In genomic region chr3:79425441-79425840, GRCm38 (mm10) we compare ENCODE assay signal across 20 mouse cellular contexts.
DNase-seq lines count a peak whose midpoint lies in the region; ATAC-seq and TF ChIP-seq lines count a peak whose summit lies in the region.
"Had no signal": no experiment of that assay in that cellular context is flagged by ENCODE, and none has a peak within 500 bp of the region (broad histone marks: within the 10 kb centered on the region; RNA-seq: fewer than 3 reads in every experiment).

No protein-coding gene starts in this region.

- no peak overlapping the region for H3K4me2 ChIP-seq in kidney, embryonic 15.5 days
- H3K4me2 ChIP-seq: forebrain, embryonic 12.5 days; heart, embryonic 12.5 days; hindbrain, embryonic 15.5 days had no signal

- H3K9ac ChIP-seq in kidney, embryonic 15.5 days: no peak overlapping the region
- H3K9ac ChIP-seq: forebrain, embryonic 12.5 days; heart, embryonic 12.5 days; hindbrain, embryonic 15.5 days had no signal

- H3K4me1 ChIP-seq in cortical plate, adult 2 months (ENCODE audit: control insufficient read depth, insufficient read depth, low read length): peaks cover 1% of the 10 kb centered on the region; the same call in 1 of the 2 replicates
- no peaks in the 10 kb centered on the region for H3K4me1 ChIP-seq in kidney, embryonic 15.5 days
- H3K4me1 ChIP-seq: embryonic facial prominence, embryonic 10.5 days; forebrain, embryonic 12.5 days; heart, embryonic 12.5 days; hindbrain, embryonic 15.5 days had no signal

- TF ChIP-seq POLR2A in cortical plate, adult 2 months (IDR thresholded peaks at IDR 0.05; ENCODE audit: extremely low read depth, insufficient read depth, low read length): no peak

- no peaks in the 10 kb centered on the region for H3K27me3 ChIP-seq in kidney, embryonic 15.5 days
- H3K27me3 ChIP-seq: CH12.LX; forebrain, embryonic 12.5 days; heart, embryonic 12.5 days; hindbrain, embryonic 15.5 days had no signal

- no peak for TF ChIP-seq CTCF in cortical plate, adult 2 months (IDR thresholded peaks at IDR 0.05; ENCODE audit: extremely low read depth, insufficient read depth, low read length)

- H3K9me3 ChIP-seq in kidney, embryonic 15.5 days (replicated peaks): no peaks in the 10 kb centered on the region
- H3K9me3 ChIP-seq: embryonic facial prominence, embryonic 10.5 days; forebrain, embryonic 12.5 days; heart, embryonic 12.5 days; hindbrain, embryonic 15.5 days had no signal

- no peaks in the 10 kb centered on the region for H3K36me3 ChIP-seq in kidney, embryonic 15.5 days
- H3K36me3 ChIP-seq: embryonic facial prominence, embryonic 10.5 days; forebrain, embryonic 12.5 days; heart, embryonic 12.5 days; hindbrain, embryonic 15.5 days had no signal

- WGBS in kidney, embryonic 15.5 days: 79% methylated on average over 1 of the region's 1 CpGs

- H3K27ac ChIP-seq in cortical plate, adult 2 months (ENCODE audit: insufficient read depth, low read length): peak overlapping the region; percentile 35; the same call in 1 of the 2 replicates
- no peak overlapping the region for H3K27ac ChIP-seq in kidney, embryonic 15.5 days
- H3K27ac ChIP-seq: embryonic facial prominence, embryonic 10.5 days; forebrain, embryonic 12.5 days; gastrocnemius, adult 2 months; hindbrain, embryonic 15.5 days had no signal

- DNase-seq in frontal cortex, postnatal 25 days (ENCODE audit: low spot score in 2 of 2): no peak
- DNase-seq in Muller cell, postnatal 12 days (ENCODE audit: inconsistent ontology term): peak; percentile 56
- no peak for DNase-seq in ovary, postnatal 10 days (ENCODE audit: low spot score)
- DNase-seq: adrenal gland, postnatal 10 days; cerebellum, adult 11-12 months; cerebellum, adult 9-10 months; cerebellum, postnatal 25 days; gastrocnemius, adult 2 months; gastrocnemius, postnatal 25 days had no signal

- no peak overlapping the region for H3K4me3 ChIP-seq in cortical plate, adult 2 months (ENCODE audit: insufficient read depth, low read length)
- no peak overlapping the region for H3K4me3 ChIP-seq in kidney, embryonic 15.5 days (replicated peaks)
- H3K4me3 ChIP-seq: embryonic facial prominence, embryonic 10.5 days; forebrain, embryonic 12.5 days; gastrocnemius, adult 2 months; heart, embryonic 12.5 days; hindbrain, embryonic 15.5 days had no signal

- ATAC-seq in frontal cortex, adult (ENCODE audit: low TSS enrichment): peak; percentile 99
- ATAC-seq in kidney, embryonic 15.5 days (replicated peaks; ENCODE audit: low FRiP score): no peak
- ATAC-seq in erythroblast, adult 5-6 weeks (replicated peaks; ENCODE audit: low FRiP score, poor library complexity, severe bottlenecking): no peak
- ATAC-seq: forebrain, embryonic 16.5 days; intestine, embryonic 16.5 days had no signal
